Mouse (Mus musculus) neural tube, embryonic 12.5 days (tissue): ENCODE results near the gene Gm49392. TPM values are rescaled to one million over a fixed set of nuclear protein-coding genes. Genes with fewer than 3 reads are reported as not detected.
"Not testable (repeated sequence)": the region's sequence is repeated elsewhere in the genome, so short reads cannot be mapped to it uniquely, and the experiment has no call there.

Experiments used
- ATAC-seq: fragments of 200-750 bp; cut with Nextera tagmentation; 2 replicates; pipeline ENCODE4 v1.8.0; 2017; ENCODE audit warnings: low read depth, mild to moderate bottlenecking, moderate TSS enrichment, moderate library complexity; ENCODE audit not compliant: low FRiP score
- H3K27ac ChIP-seq: fragments of 300-500 bp; sonication (generic); 2 replicates; pipeline ENCODE4 v1.5.1; 2016
- H3K27me3 ChIP-seq: fragments of 300-500 bp; sonication (generic); replicated peaks from 2 replicates; pipeline ENCODE4 v1.6.1; 2016; ENCODE audit warnings: mild to moderate bottlenecking
- H3K36me3 ChIP-seq: fragments of 300-500 bp; sonication (generic); 2 replicates; pipeline ENCODE4 v1.6.1; 2016; ENCODE audit warnings: mild to moderate bottlenecking
- H3K4me1 ChIP-seq: fragments of 300-500 bp; sonication (generic); 2 replicates; pipeline ENCODE4 v1.6.1; 2016
- H3K4me2 ChIP-seq: fragments of 300-500 bp; sonication (generic); replicated peaks from 2 replicates; pipeline ENCODE4 v1.6.1; 2016; ENCODE audit warnings: mild to moderate bottlenecking
- H3K4me3 ChIP-seq: fragments of 300-500 bp; sonication (generic); 2 replicates; pipeline ENCODE4 v1.5.1; 2016
- H3K9ac ChIP-seq: fragments of 300-500 bp; sonication (generic); 2 replicates; pipeline ENCODE4 v1.6.1; 2016; ENCODE audit warnings: mild to moderate bottlenecking
- H3K9me3 ChIP-seq: fragments of 300-500 bp; sonication (generic); 2 replicates; pipeline ENCODE4 v1.6.1; 2016; ENCODE audit warnings: mild to moderate bottlenecking
- WGBS: fragments of 180-500 bp; shearing (Covaris S2); methylation state at CpG from one replicate; pipeline ENCODE4 v1.1.7; 2016; 5-methylcytosine and 5-hydroxymethylcytosine counted together
- polyA plus RNA-seq: library from polyadenylated mRNA; unstranded; fragments of >200 nt; fragmentation: Nextera tagmentation; extraction: Ambion mirVana; gene quantifications from 2 replicates; pipeline ENCODE4 v1.2.1, GENCODE M21; 2016

Gene Gm49392
- 0.14 TPM in 1 of 2 replicates, not detected in the other for polyA plus RNA-seq

- H3K9me3 ChIP-seq, H3K4me2 ChIP-seq, H3K27me3 ChIP-seq, ATAC-seq, H3K9ac ChIP-seq, H3K36me3 ChIP-seq, H3K4me3 ChIP-seq, H3K4me1 ChIP-seq, H3K27ac ChIP-seq: not testable (repeated sequence)
- WGBS = 90% methylated on average over 7 of the region's 8 CpGs
Measured at GRCm38 (mm10) chr13:60896794-60897193, at the start of gene Gm49392. Gm49392 (minus strand) TSS chr13:60896894.

- WGBS = 82% methylated on average over 3 of the region's 3 CpGs
- not testable (repeated sequence) for H3K4me3 ChIP-seq, H3K4me2 ChIP-seq, H3K9ac ChIP-seq, H3K27ac ChIP-seq, H3K27me3 ChIP-seq, H3K36me3 ChIP-seq, H3K4me1 ChIP-seq, ATAC-seq
- H3K9me3 ChIP-seq = peaks cover 16% of the 10 kb centered on the region
Measured at GRCm38 (mm10) chr13:60941884-60942283, 45.2 kb upstream of the Gm49392 start, which contains the start of gene Tpbpa. Tpbpa (minus strand) TSS chr13:60941984.

DNA sequence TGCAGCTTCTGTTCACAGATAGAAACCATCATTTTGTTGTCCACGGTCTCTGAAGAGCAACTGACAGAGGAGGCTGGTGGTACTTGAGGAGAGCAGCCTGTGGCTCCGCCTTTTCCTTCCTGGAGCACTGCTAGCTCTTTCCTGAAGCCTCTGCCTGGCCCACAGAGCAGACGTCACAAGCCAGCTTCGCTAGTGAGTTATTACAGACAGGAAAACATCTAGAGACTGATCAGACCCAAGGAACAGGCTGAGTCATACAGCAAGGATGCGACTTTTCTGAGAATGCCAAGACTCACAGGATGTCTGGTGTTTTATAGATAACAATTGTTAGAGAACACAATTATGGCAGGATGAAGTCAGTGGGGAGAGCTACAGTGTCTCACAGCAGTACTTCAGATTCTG is 39.8 kb upstream of the Gm49392 start, which contains the start of the genes Gm49391 and Ctla2a:
Gm49391 (minus strand) TSS at position 72 of the 402 bp plus-strand sequence.
Ctla2a (minus strand) TSS at position 126 of the 402 bp plus-strand sequence.
- H3K4me3 ChIP-seq = no peak within 1 kb of the TSS
- H3K9ac ChIP-seq = no peak within 1 kb of the TSS
- peaks cover 11% of the 10 kb centered on the region for H3K9me3 ChIP-seq
- ATAC-seq = no peak
- H3K4me1 ChIP-seq = no peaks in the 10 kb centered on the region
- no peaks in the 10 kb centered on the region for H3K27me3 ChIP-seq
- H3K4me2 ChIP-seq = no peak within 1 kb of the TSS
- no peak within 1 kb of the TSS for H3K27ac ChIP-seq
- H3K36me3 ChIP-seq = no peaks in the 10 kb centered on the region
- WGBS = 73% methylated on average over 5 of the region's 5 CpGs

DNA sequence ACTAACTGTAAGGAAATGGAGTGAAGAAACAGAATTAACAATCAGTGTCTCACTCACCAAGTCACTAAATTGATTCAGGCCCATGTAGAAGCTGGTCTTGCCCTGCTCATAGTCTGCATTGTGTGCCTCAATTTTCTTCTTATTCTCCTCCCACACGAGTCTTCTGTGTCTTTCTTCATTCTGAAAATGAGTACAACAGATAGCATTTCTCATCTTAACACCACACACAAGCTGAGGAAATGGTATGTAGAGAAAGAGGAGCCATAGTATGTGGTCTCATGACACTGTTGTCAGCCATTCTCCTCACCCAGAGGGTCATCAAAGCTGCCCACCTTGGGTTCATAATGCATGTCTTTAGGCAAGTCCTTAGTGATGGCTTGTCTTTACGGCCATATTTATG is 38.8 kb upstream of the Gm49392 start, which contains the start of gene Gm49393:
Gm49393 (minus strand) TSS at position 101 of the 400 bp plus-strand sequence.
- WGBS = 70% methylated on average over 2 of the region's 2 CpGs
- not testable (repeated sequence) for ATAC-seq, H3K36me3 ChIP-seq, H3K4me1 ChIP-seq, H3K27me3 ChIP-seq, H3K4me3 ChIP-seq, H3K27ac ChIP-seq, H3K9ac ChIP-seq, H3K4me2 ChIP-seq
- peaks cover 11% of the 10 kb centered on the region for H3K9me3 ChIP-seq

- not testable (repeated sequence) for H3K4me2 ChIP-seq, H3K4me1 ChIP-seq, H3K27ac ChIP-seq, H3K4me3 ChIP-seq, H3K9ac ChIP-seq, H3K27me3 ChIP-seq, ATAC-seq, H3K36me3 ChIP-seq, H3K9me3 ChIP-seq
- WGBS = 91% methylated on average over 2 of the region's 2 CpGs
Measured at GRCm38 (mm10) chr13:60904780-60905179, 8.1 kb upstream of the Gm49392 start, which contains the start of gene Tpbpb. Tpbpb (minus strand) TSS chr13:60904880.

DNA sequence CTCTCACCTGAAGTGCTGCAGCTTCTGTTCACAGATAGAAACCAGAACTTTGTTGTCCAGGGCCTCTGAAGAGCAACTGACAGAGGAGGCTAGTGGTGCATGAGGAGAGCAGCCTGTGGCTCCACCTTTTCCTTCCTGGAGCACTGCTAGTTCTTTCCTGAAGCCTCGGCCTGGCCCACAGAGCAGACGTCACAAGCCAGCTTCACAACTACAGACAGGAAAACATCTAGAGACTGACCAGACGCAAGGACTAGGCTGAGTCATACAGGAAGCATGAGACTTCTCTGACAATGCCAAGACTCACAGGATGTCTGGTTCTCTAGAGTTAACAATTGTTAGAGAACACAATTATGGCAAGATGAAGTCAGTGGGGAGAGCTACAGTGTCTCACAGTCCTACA is 634 bp upstream of the Gm49392 start, which contains the start of gene Ctla2b:
Ctla2b (minus strand) TSS at position 120 of the 400 bp plus-strand sequence.
- Histone ChIP-seq H3K9me3 (0 out of 2 replicates have a peak, but pooled peaks cover 4% of the 10 kb centered on the region), H3K27ac (no peak within 1 kb of the TSS), H3K9ac (no peak within 1 kb of the TSS), H3K36me3 (no peaks in the 10 kb centered on the region), H3K27me3 (no peaks in the 10 kb centered on the region), H3K4me1 (no peaks in the 10 kb centered on the region), H3K4me2 (no peak within 1 kb of the TSS), H3K4me3 (no peak within 1 kb of the TSS)
- WGBS = 72% methylated on average over 3 of the region's 3 CpGs
- ATAC-seq = no peak

- no peaks in the 10 kb centered on the region for H3K27me3 ChIP-seq
- H3K4me2 ChIP-seq = no peak overlapping the region
- H3K4me1 ChIP-seq = no peaks in the 10 kb centered on the region
- no peak for ATAC-seq
- no peak overlapping the region for H3K4me3 ChIP-seq
- no peak overlapping the region for H3K9ac ChIP-seq
- 0 out of 2 replicates have a peak, but pooled peaks cover 4% of the 10 kb centered on the region for H3K9me3 ChIP-seq
- no peaks in the 10 kb centered on the region for H3K36me3 ChIP-seq
- H3K27ac ChIP-seq = no peak overlapping the region
Measured at GRCm38 (mm10) chr13:60895406-60896160, 1.1 kb downstream of the Gm49392 start.

DNA sequence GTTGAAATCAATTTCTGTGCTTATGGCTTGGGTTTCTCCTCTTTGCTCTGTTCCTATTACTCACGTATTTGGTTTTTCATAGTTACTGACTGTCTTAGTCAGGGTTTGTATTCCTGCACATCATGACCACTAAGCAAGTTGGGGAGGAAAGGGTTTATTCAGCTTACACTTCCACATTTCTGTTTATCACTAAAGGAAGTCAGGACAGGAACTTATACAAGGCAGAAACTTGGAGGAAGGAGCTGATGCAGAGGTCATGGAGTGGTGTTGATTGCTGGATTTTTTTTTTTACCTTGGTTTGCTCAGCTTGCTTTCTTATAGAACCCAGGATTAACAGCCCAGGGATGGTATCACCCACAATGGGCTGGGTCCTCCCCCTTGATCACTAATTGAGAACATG is 4.4 kb downstream of the Gm49392 start:
- Histone ChIP-seq H3K27ac (no peak overlapping the region), H3K4me2 (no peak overlapping the region), H3K27me3 (no peaks in the 10 kb centered on the region), H3K9ac (no peak overlapping the region), H3K4me1 (no peaks in the 10 kb centered on the region), H3K9me3 (0 out of 2 replicates have a peak, but pooled peaks cover 1% of the 10 kb centered on the region), H3K36me3 (no peaks in the 10 kb centered on the region), H3K4me3 (no peak overlapping the region)
- no peak for ATAC-seq
- 94% methylated on average over 1 of the region's 1 CpGs for WGBS

DNA sequence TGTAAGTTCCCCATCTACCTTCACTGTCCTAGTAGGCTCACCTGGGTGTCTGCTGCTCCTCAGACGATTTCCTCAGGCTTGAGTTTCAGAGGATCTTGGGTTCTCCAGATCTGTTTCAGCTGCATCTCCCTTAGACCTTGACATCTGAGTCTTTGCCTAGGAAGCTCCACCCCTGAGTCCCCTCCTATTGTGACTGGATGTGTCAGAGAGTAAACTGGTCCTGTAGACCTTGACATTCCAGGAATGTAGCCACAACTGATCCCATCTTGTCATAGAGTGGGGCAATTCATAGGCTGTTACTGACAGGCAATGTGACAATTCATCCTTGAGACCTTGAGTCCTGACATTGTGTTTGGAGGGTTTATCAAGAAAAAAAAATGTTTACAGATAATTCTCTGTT is 32.4 kb downstream of the Gm49392 start, which contains the start of gene 4930486L24Rik:
4930486L24Rik (minus strand) TSS at position 195 of the 400 bp plus-strand sequence.
- Histone ChIP-seq H3K27ac (no peak within 1 kb of the TSS), H3K4me1 (no peaks in the 10 kb centered on the region), H3K4me3 (no peak within 1 kb of the TSS), H3K36me3 (no peaks in the 10 kb centered on the region), H3K27me3 (no peaks in the 10 kb centered on the region), H3K9ac (no peak within 1 kb of the TSS), H3K9me3 (0 out of 2 replicates have a peak, but pooled peaks cover 4% of the 10 kb centered on the region), H3K4me2 (no peak within 1 kb of the TSS)
- ATAC-seq = no peak
- 79% methylated on average over 1 of the region's 1 CpGs for WGBS

DNA sequence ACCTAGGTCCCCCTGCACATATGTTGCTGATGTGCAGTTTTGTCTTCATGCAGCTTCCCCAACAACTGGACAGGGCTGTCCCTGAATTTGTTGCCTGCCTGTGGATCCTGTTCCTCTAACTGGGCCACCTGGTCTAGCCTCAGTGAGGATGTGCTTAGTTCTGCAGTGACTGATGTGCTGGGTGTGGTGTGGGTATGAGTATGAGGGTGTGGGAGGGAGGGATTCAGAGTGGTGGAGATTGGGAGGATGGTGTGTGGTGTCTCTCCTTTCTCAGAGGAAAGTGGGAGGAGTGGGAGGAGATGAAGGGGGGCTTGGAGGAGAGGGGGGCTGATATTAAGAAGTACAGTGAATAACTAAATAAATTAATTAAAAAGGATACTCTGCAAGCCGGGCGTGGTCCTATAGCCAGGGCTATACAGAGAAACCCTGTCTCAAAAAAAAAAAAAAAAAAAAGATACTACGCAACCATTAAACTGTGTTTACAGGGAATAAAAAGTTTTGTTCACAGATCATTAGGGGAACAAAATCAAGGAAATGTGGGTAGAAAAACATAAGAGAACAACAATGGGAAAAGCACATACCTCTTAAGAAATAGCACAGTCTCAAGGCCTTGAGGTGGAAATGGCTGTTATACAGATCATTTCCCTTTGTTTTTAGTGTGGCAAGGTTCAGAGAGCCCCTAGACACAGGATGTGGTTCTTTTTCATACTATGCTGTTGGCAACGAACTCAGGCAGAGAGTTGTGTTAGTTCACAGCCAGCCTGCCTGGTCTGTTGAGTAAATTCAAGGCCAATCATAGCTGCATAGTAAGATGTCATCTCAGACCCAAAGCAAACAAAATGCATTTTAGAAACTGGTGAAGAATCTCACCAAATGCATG is 48.2 kb downstream of the Gm49392 start:
- Histone ChIP-seq H3K27me3 (no peaks in the 10 kb centered on the region), H3K4me1 (no peaks in the 10 kb centered on the region), H3K9me3 (no peaks in the 10 kb centered on the region), H3K4me2 (no peak overlapping the region), H3K36me3 (no peaks in the 10 kb centered on the region), H3K4me3 (no peak overlapping the region), H3K27ac (no peak overlapping the region), H3K9ac (no peak overlapping the region)
- 87% methylated on average over 4 of the region's 4 CpGs for WGBS
- ATAC-seq = no peak

DNA sequence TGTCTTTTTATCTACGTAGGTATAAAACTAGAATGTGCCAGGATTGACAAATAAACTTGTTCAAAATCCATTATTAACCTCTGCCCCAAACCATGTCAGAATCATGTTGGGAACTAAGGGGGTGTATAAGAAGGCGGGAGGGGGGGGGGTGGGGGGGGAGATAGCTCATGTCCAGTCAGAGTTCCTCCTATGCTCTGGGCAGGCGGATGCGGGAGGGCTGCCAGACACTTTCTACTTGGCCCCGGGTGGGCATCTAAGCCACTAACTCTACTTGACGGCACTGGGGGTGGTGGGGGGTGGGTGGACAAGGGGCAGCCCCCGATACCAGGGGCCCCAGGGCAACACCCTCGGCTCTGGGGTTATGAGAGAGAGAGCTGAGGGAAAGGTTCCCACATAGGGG is 53.5 kb downstream of the Gm49392 start:
- no peak for ATAC-seq
- no peaks in the 10 kb centered on the region for H3K4me1 ChIP-seq
- no peak overlapping the region for H3K27ac ChIP-seq
- no peaks in the 10 kb centered on the region for H3K36me3 ChIP-seq
- 78% methylated on average over 8 of the region's 8 CpGs for WGBS
- H3K4me2 ChIP-seq = no peak overlapping the region
- H3K4me3 ChIP-seq = no peak overlapping the region
- H3K9me3 ChIP-seq = no peaks in the 10 kb centered on the region
- no peak overlapping the region for H3K9ac ChIP-seq
- H3K27me3 ChIP-seq = no peaks in the 10 kb centered on the region

DNA sequence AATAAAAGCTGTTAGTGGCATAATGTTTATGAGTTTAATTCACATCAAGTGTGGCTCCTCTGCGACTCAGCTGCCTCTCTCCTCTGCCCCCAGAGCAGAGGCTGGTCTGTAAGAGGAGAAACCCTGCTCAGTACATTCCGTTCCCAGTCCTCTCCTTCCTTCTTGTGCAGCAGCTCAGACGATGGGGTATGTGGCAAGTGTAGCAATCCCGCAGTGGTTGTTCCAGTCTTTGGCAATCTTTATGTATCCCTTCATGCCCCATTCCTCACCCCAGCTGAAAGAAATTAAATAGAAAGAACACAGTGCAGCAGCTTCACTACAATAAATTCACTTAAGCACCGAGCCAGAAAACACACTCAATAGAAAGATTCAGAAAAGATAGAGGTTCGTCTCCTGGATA is 54.0 kb downstream of the Gm49392 start:
- Histone ChIP-seq H3K9ac (no peak overlapping the region), H3K27me3 (no peaks in the 10 kb centered on the region), H3K27ac (no peak overlapping the region), H3K4me2 (no peak overlapping the region), H3K36me3 (no peaks in the 10 kb centered on the region), H3K4me3 (no peak overlapping the region), H3K9me3 (no peaks in the 10 kb centered on the region), H3K4me1 (no peaks in the 10 kb centered on the region)
- ATAC-seq = no peak
- 78% methylated on average over 6 of the region's 6 CpGs for WGBS
